Mouse (Mus musculus) kidney, postnatal 4 days (tissue): ENCODE results near the gene Ces1e.

Experiments used
- DNase-seq, 2 experiments: peaks; one replicate each; pipeline ENCODE4 v3.0.0; 2021; ENCODE audit warnings: mixed read lengths in 2 of 2

Ces1e gene

GRCm38 (mm10) chr8:93174554-93174953, 54.9 kb downstream of the Ces1e start:
- no peak for DNase-seq

- DNase-seq, result peak; percentile 52 to 63
These were observed 57.4 kb downstream of the Ces1e start for GRCm38 (mm10) chr8:93171846-93172590.

DNA sequence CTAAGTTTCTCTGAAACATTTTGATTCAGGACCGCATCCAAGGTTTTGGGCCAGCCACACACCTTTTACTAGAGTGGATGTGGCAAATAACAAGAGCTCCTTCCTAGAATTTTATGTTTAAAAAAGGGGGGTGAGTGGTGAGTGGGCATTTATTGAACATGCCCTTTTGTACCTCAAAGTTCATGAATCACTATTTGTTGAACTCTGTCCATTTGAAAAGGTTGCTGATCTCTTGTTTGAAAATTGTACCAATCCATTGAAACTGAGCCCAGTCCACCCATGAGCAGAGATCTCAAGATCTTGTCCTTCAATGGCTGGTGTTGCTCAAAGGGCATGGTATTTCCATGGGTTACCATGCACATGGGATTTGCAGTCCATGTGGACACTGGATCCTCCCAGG, 66.1 kb downstream of the Ces1e start:
- DNase-seq, result no peak

- DNase-seq, result no peak
These were observed 78.0 kb downstream of the Ces1e start for GRCm38 (mm10) chr8:93151401-93151800.
